Mouse (Mus musculus) layer of hippocampus, adult 9-11 months (tissue): Measurements from ENCODE around the gene Pus10.

Experiments
- DNase-seq: peaks from one replicate; pipeline ENCODE4 v3.0.0; 2022

The Pus10 gene

GRCm38 (mm10) chr11:23767928-23768327 lies 102.5 kb downstream of the Pus10 start:
- no peak for DNase-seq

- no peak for DNase-seq
Measured at GRCm38 (mm10) chr11:23769033-23769432, 103.6 kb downstream of the Pus10 start.

- no peak for DNase-seq
Measured at GRCm38 (mm10) chr11:23769686-23770509, 104.4 kb downstream of the Pus10 start.

- no peak for DNase-seq
Measured at GRCm38 (mm10) chr11:23770510-23770759, 105.0 kb downstream of the Pus10 start.

- DNase-seq, result peak; percentile 94
Measured at GRCm38 (mm10) chr11:23770760-23771506, 105.5 kb downstream of the Pus10 start, which contains the start of gene Rel. Gene Rel (minus strand): TSS chr11:23770970.

- no peak for DNase-seq
Measured at GRCm38 (mm10) chr11:23771507-23772097, 106.1 kb downstream of the Pus10 start.

GRCm38 (mm10) chr11:23772471-23772870 lies 107.0 kb downstream of the Pus10 start:
- no peak for DNase-seq

GRCm38 (mm10) chr11:23778787-23779201 lies 113.3 kb downstream of the Pus10 start:
- no peak for DNase-seq

- DNase-seq, result no peak
Measured at GRCm38 (mm10) chr11:23782038-23782437, 116.6 kb downstream of the Pus10 start.
